Mouse (Mus musculus) C2C12 (cell line): ENCODE data around the gene Tdrd12.

Experiments used
- CEBPB ChIP-seq: IDR thresholded peaks from one replicate; pipeline ENCODE4 v1.6.1; 2011; ENCODE audit warnings: low read depth, mild to moderate bottlenecking, control low read depth, moderate library complexity
- CTCF ChIP-seq: IDR thresholded peaks from one replicate; pipeline ENCODE4 v1.5.1; 2011; ENCODE audit not compliant: control insufficient read depth, insufficient read depth, insufficient read length
- MAX ChIP-seq: IDR thresholded peaks from one replicate; pipeline ENCODE4 v1.6.1; 2011; ENCODE audit warnings: mild to moderate bottlenecking, control low read depth
- MYOG ChIP-seq: IDR thresholded peaks from one replicate; pipeline ENCODE4 v1.6.1; 2011; ENCODE audit not compliant: control insufficient read depth, insufficient read length; ENCODE audit errors: extremely low read depth
- USF1 ChIP-seq: IDR thresholded peaks from one replicate; pipeline ENCODE4 v1.6.1; 2011; ENCODE audit warnings: low read depth, mild to moderate bottlenecking, control low read depth, moderate library complexity

GRCm38 (mm10) chr7:35456091-35456814 is 81.3 kb downstream of the Tdrd12 start:
- TF ChIP-seq CEBPB (no peak), CTCF (no peak), USF1 (no peak), MAX (no peak), MYOG (no peak)
